Mouse (Mus musculus): ENCODE data around the gene Nrros. TPM values are rescaled to one million over a fixed set of nuclear protein-coding genes. Genes with fewer than 3 reads are reported as not detected.
A peak's percentile ranks its signal among the peaks of the same experiment; 100 is the strongest.

The Nrros gene
- polyA plus RNA-seq, 1 experiment from 2014 or later, result 18.1 TPM

GRCm38 (mm10) chr16:32164396-32165027 is 882 bp downstream of the Nrros start:
- peaks cover 3% of the 10 kb centered on the region; the same call in 1 of the 2 replicates for H3K27me3 ChIP-seq (ENCODE audit: insufficient read depth, low read length)
- no peaks in the 10 kb centered on the region for H3K9me3 ChIP-seq (ENCODE audit: low read length)
- H3K4me1 ChIP-seq (ENCODE audit: insufficient read depth, low read length), result peaks cover 13% of the 10 kb centered on the region; the same call in 1 of the 2 replicates
- peak overlapping the region; percentile 62 for H3K4me2 ChIP-seq (replicated peaks; ENCODE audit: low read depth, low read length)
- H3K9ac ChIP-seq (replicated peaks; ENCODE audit: low read length), result peak overlapping the region; percentile 63; the same call in 1 of the 2 replicates
- peak overlapping the region; percentile 6; the same call in 1 of the 2 replicates for H3K27ac ChIP-seq (ENCODE audit: low read length)
- H3K36me3 ChIP-seq (ENCODE audit: insufficient read depth, low read length), result no peaks in the 10 kb centered on the region
- no peak for ATAC-seq (ENCODE audit: low FRiP score, low TSS enrichment)
- WGBS, result 68% methylated on average over 19 of the region's 19 CpGs
- peak overlapping the region; percentile 44 for H3K4me3 ChIP-seq (ENCODE audit: low read length)

GRCm38 (mm10) chr16:32163891-32164290 is 1.5 kb downstream of the Nrros start:
- H3K27ac ChIP-seq (ENCODE audit: low read length), result no peak overlapping the region

GRCm38 (mm10) chr16:32163392-32163791 is 2.0 kb downstream of the Nrros start:
- Histone ChIP-seq H3K27me3 (ENCODE audit: insufficient read depth, low read length) (peaks cover 3% of the 10 kb centered on the region; the same call in 1 of the 2 replicates), H3K9me3 (ENCODE audit: low read length) (no peaks in the 10 kb centered on the region), H3K4me1 (ENCODE audit: insufficient read depth, low read length) (peaks cover 13% of the 10 kb centered on the region; the same call in 1 of the 2 replicates), H3K4me2 (replicated peaks; ENCODE audit: low read depth, low read length) (peak overlapping the region; percentile 62), H3K27ac (ENCODE audit: low read length) (no peak overlapping the region), H3K9ac (replicated peaks; ENCODE audit: low read length) (no peak overlapping the region), H3K36me3 (ENCODE audit: insufficient read depth, low read length) (no peaks in the 10 kb centered on the region), H3K4me3 (ENCODE audit: low read length) (no peak overlapping the region)
- 39% methylated on average over 4 of the region's 4 CpGs for WGBS
- ATAC-seq (ENCODE audit: low FRiP score, low TSS enrichment), result 0 out of 2 replicates have a peak, but pooled peaks have one; percentile 24

More at GRCm38 (mm10) chr16:32163891-32164290, 1.5 kb downstream of the Nrros start:
- Histone ChIP-seq H3K9me3 (ENCODE audit: low read length) (no peaks in the 10 kb centered on the region), H3K4me3 (ENCODE audit: low read length) (peak overlapping the region; percentile 44), H3K4me2 (replicated peaks; ENCODE audit: low read depth, low read length) (peak overlapping the region; percentile 62), H3K4me1 (ENCODE audit: insufficient read depth, low read length) (peaks cover 13% of the 10 kb centered on the region; the same call in 1 of the 2 replicates), H3K9ac (replicated peaks; ENCODE audit: low read length) (no peak overlapping the region), H3K36me3 (ENCODE audit: insufficient read depth, low read length) (no peaks in the 10 kb centered on the region), H3K27me3 (ENCODE audit: insufficient read depth, low read length) (peaks cover 3% of the 10 kb centered on the region; the same call in 1 of the 2 replicates)
- ATAC-seq (ENCODE audit: low FRiP score, low TSS enrichment), result no peak
- WGBS, result 77% methylated on average over 5 of the region's 5 CpGs

GRCm38 (mm10) chr16:32160742-32161323 is 4.6 kb downstream of the Nrros start:
- no peak overlapping the region for H3K4me3 ChIP-seq (ENCODE audit: low read length)
- peaks cover 1% of the 10 kb centered on the region; the same call in 1 of the 2 replicates for H3K27me3 ChIP-seq (ENCODE audit: insufficient read depth, low read length)
- H3K9me3 ChIP-seq (ENCODE audit: low read length), result no peaks in the 10 kb centered on the region
- no peak overlapping the region for H3K4me2 ChIP-seq (replicated peaks; ENCODE audit: low read depth, low read length)
- H3K36me3 ChIP-seq (ENCODE audit: insufficient read depth, low read length), result no peaks in the 10 kb centered on the region
- no peak overlapping the region for H3K27ac ChIP-seq (ENCODE audit: low read length)
- H3K9ac ChIP-seq (replicated peaks; ENCODE audit: low read length), result no peak overlapping the region
- H3K4me1 ChIP-seq (ENCODE audit: insufficient read depth, low read length), result peaks cover 13% of the 10 kb centered on the region; the same call in 1 of the 2 replicates
- ATAC-seq (ENCODE audit: low FRiP score, low TSS enrichment), result no peak
- WGBS, result 92% methylated on average over 9 of the region's 9 CpGs

- WGBS, result 95% methylated on average over 3 of the region's 3 CpGs
- Histone ChIP-seq H3K36me3 (ENCODE audit: insufficient read depth, low read length) (no peaks in the 10 kb centered on the region), H3K4me3 (ENCODE audit: low read length) (no peak overlapping the region), H3K4me2 (replicated peaks; ENCODE audit: low read depth, low read length) (no peak overlapping the region), H3K27me3 (ENCODE audit: insufficient read depth, low read length) (no peaks in the 10 kb centered on the region), H3K27ac (ENCODE audit: low read length) (no peak overlapping the region), H3K9ac (replicated peaks; ENCODE audit: low read length) (no peak overlapping the region), H3K9me3 (ENCODE audit: low read length) (no peaks in the 10 kb centered on the region), H3K4me1 (ENCODE audit: insufficient read depth, low read length) (peaks cover 9% of the 10 kb centered on the region; the same call in 1 of the 2 replicates)
- ATAC-seq (ENCODE audit: low FRiP score, low TSS enrichment), result no peak
Measured at GRCm38 (mm10) chr16:32158966-32159365, 6.4 kb downstream of the Nrros start.

GRCm38 (mm10) chr16:32157369-32157768 is 8.0 kb downstream of the Nrros start:
- no peak overlapping the region for H3K9ac ChIP-seq (replicated peaks; ENCODE audit: low read length)
- no peaks in the 10 kb centered on the region for H3K27me3 ChIP-seq (ENCODE audit: insufficient read depth, low read length)
- peaks cover 3% of the 10 kb centered on the region; the same call in 1 of the 2 replicates for H3K4me1 ChIP-seq (ENCODE audit: insufficient read depth, low read length)
- H3K4me2 ChIP-seq (replicated peaks; ENCODE audit: low read depth, low read length), result no peak overlapping the region
- H3K4me3 ChIP-seq (ENCODE audit: low read length), result no peak overlapping the region
- 88% methylated on average over 2 of the region's 2 CpGs for WGBS
- H3K9me3 ChIP-seq (ENCODE audit: low read length), result no peaks in the 10 kb centered on the region
- no peak for ATAC-seq (ENCODE audit: low FRiP score, low TSS enrichment)
- no peak overlapping the region for H3K27ac ChIP-seq (ENCODE audit: low read length)
- no peaks in the 10 kb centered on the region for H3K36me3 ChIP-seq (ENCODE audit: insufficient read depth, low read length)

- WGBS, result 42% methylated on average over 3 of the region's 3 CpGs
- Histone ChIP-seq H3K9me3 (ENCODE audit: low read length) (no peaks in the 10 kb centered on the region), H3K4me3 (ENCODE audit: low read length) (no peak overlapping the region), H3K4me1 (ENCODE audit: insufficient read depth, low read length) (peaks cover 3% of the 10 kb centered on the region; the same call in 1 of the 2 replicates), H3K4me2 (replicated peaks; ENCODE audit: low read depth, low read length) (no peak overlapping the region), H3K9ac (replicated peaks; ENCODE audit: low read length) (no peak overlapping the region), H3K36me3 (ENCODE audit: insufficient read depth, low read length) (no peaks in the 10 kb centered on the region), H3K27ac (ENCODE audit: low read length) (no peak overlapping the region), H3K27me3 (ENCODE audit: insufficient read depth, low read length) (no peaks in the 10 kb centered on the region)
- no peak for ATAC-seq (ENCODE audit: low FRiP score, low TSS enrichment)
Measured at GRCm38 (mm10) chr16:32156719-32157118, 8.7 kb downstream of the Nrros start.

GRCm38 (mm10) chr16:32154437-32154836 is 11.0 kb downstream of the Nrros start:
- ATAC-seq (ENCODE audit: low FRiP score, low TSS enrichment), result no peak
- Histone ChIP-seq H3K36me3 (ENCODE audit: insufficient read depth, low read length) (no peaks in the 10 kb centered on the region), H3K4me2 (replicated peaks; ENCODE audit: low read depth, low read length) (peak overlapping the region; percentile 2; the same call in 1 of the 2 replicates), H3K9me3 (ENCODE audit: low read length) (no peaks in the 10 kb centered on the region), H3K4me1 (ENCODE audit: insufficient read depth, low read length) (peaks cover 3% of the 10 kb centered on the region; the same call in 1 of the 2 replicates), H3K9ac (replicated peaks; ENCODE audit: low read length) (peak overlapping the region; percentile 36; the same call in 1 of the 2 replicates), H3K4me3 (ENCODE audit: low read length) (no peak overlapping the region), H3K27me3 (ENCODE audit: insufficient read depth, low read length) (no peaks in the 10 kb centered on the region), H3K27ac (ENCODE audit: low read length) (no peak overlapping the region)
- 24% methylated on average over 13 of the region's 13 CpGs for WGBS

GRCm38 (mm10) chr16:32153976-32154375 is 11.4 kb downstream of the Nrros start:
- Histone ChIP-seq H3K4me1 (ENCODE audit: insufficient read depth, low read length) (peaks cover 3% of the 10 kb centered on the region; the same call in 1 of the 2 replicates), H3K27ac (ENCODE audit: low read length) (no peak overlapping the region), H3K36me3 (ENCODE audit: insufficient read depth, low read length) (no peaks in the 10 kb centered on the region), H3K9ac (replicated peaks; ENCODE audit: low read length) (peak overlapping the region; percentile 36; the same call in 1 of the 2 replicates), H3K9me3 (ENCODE audit: low read length) (no peaks in the 10 kb centered on the region), H3K4me3 (ENCODE audit: low read length) (no peak overlapping the region), H3K4me2 (replicated peaks; ENCODE audit: low read depth, low read length) (0 out of 2 replicates have a peak overlapping the region, but pooled peaks have one; percentile 2), H3K27me3 (ENCODE audit: insufficient read depth, low read length) (no peaks in the 10 kb centered on the region)
- ATAC-seq (ENCODE audit: low FRiP score, low TSS enrichment), result no peak
- WGBS, result 79% methylated on average over 1 of the region's 1 CpGs

Measured in kidney, embryonic 16.5 days (tissue).